Mouse (Mus musculus) gastrocnemius, adult 8-10 months (tissue): ENCODE results near the gene Swt1. TPM values are rescaled to one million over a fixed set of nuclear protein-coding genes. Genes with fewer than 3 reads are reported as not detected.

ENCODE experiments used
- DNase-seq, 2 experiments: peaks; one replicate each; pipeline ENCODE4 v3.0.0; 2022; ENCODE audit warnings: low spot score in 2 of 2
- microRNA-seq: library from miRNA; unstranded; fragments of <30 nt; microRNA quantifications from one replicate; pipeline ENCODE4 v1.2.0, GENCODE M21; 2022
- total RNA-seq, 4 experiments: library from RNA; stranded (reverse); gene quantifications; 2 replicates each; pipeline ENCODE4 v1.2.4; 2022

The Swt1 gene
- total RNA-seq, 4 experiments from 2014 or later = 5.3 to 8.9 (median 6.3) TPM

DNA sequence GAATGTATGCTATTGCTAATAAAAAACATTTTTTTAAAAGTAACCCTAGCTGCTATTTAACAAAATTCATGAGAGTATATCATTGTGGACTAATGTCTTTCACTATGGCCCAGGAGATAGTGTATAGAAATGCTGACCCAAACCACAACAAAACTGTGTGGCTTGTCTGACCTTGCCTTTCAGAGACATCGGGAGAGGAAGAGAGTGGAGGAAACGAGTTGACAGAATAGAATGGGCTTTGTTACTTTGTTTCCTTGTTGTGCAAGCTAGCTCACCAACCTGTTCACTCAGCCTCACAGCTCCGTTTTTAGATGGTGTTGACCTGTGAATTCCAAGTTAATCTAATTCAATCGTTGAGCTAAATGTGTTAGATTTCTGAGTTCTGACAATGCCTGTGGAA, 107.8 kb downstream of the Swt1 start:
- no peak for DNase-seq

DNA sequence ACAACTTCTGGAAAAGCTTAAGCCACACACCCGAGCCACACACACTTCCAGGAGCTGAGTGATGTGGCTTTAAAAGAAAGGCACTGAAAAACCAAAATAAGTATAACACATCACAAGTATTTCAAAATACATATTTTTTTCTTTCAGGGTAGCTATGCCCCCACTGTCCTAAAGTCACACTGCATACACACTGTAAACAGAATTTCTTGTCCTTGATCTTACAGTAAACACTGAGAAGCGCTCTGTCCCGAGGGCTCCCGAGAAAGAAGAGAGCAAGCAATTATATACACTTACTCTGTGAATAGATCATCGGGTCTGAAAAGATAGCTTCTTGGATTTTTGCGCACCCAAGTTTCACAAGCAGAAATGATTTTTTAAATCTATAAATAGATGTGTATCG, 109.0 kb downstream of the Swt1 start:
- DNase-seq = no peak

Small RNA genes lying within 50 kb of the gene (microRNA-seq; reads per million reads assigned to microRNA genes)
- not detected for gene Mir7682

Other genes starting within 250 kb of the Swt1 start
- under 1 TPM in 2 of 4 experiments, not detected in 2; 0.16 to 0.22 TPM for gene Gm47985, start 245.9 kb downstream of the Swt1 start, total RNA-seq
- under 1 TPM in 1 of 4 experiments, not detected in 3; 0.24 TPM for gene Gm8947, start 236.1 kb downstream of the Swt1 start, total RNA-seq
- gene Gm47995, start 230.0 kb downstream of the Swt1 start, total RNA-seq = not detected
- gene 3110040M04Rik, start 224.3 kb downstream of the Swt1 start, total RNA-seq = not detected
- under 1 TPM in 1 of 4 experiments, not detected in 3; 0.36 TPM for gene Gm47996, start 218.3 kb downstream of the Swt1 start, total RNA-seq
- gene Ivns1abp, start 84.0 kb downstream of the Swt1 start, total RNA-seq = 100 to 1,000 TPM; 117 to 180 (median 157) TPM
- 10 to 100 TPM; 11.7 to 15.5 (median 13.7) TPM for gene Trmt1l, start 87 bp upstream of the Swt1 start, total RNA-seq
- gene Rnf2, start 72.5 kb upstream of the Swt1 start, total RNA-seq = 10 to 100 TPM in 2 of 4 experiments, 1 to 10 TPM in 2; 9.3 to 17.7 (median 10.5) TPM
- gene Fam129a, start 142.7 kb upstream of the Swt1 start, total RNA-seq = 10 to 100 TPM in 1 of 4 experiments, 1 to 10 TPM in 3; 5.7 to 11.8 (median 7.9) TPM